Mouse (Mus musculus): ENCODE measurements around the gene Psma3. TPM values are rescaled to one million over a fixed set of nuclear protein-coding genes. Genes with fewer than 3 reads are reported as not detected.

The Psma3 gene
- total RNA-seq, 2 experiments from 2014 or later, result 326 to 347 TPM

Other genes with a start within 250 kb of the Psma3 start
- gene Frmd6, start 149.1 kb upstream of the Psma3 start, total RNA-seq (2021), result 10 to 100 TPM; 13.6 to 16.1 TPM
- gene Actr10, start 36.8 kb upstream of the Psma3 start, total RNA-seq (2021), result 10 to 100 TPM; 84.6 to 87.0 TPM
- gene Arid4a, start 41.4 kb downstream of the Psma3 start, total RNA-seq (2021), result 1 to 10 TPM; 7.8 to 8.1 TPM
- not detected for gene Tomm20l, start 136.8 kb downstream of the Psma3 start, total RNA-seq (2021)
- gene Timm9, start 162.1 kb downstream of the Psma3 start, total RNA-seq (2021), result 10 to 100 TPM; 25.5 to 32.6 TPM
- 1 to 10 TPM; 2.8 to 3.6 TPM for gene 2700049A03Rik, start 162.2 kb downstream of the Psma3 start, total RNA-seq (2021)

Measured in gastrocnemius, postnatal 25 days (tissue).